Mouse (Mus musculus): ENCODE data around the gene Tmem38b. TPM values are rescaled to one million over a fixed set of nuclear protein-coding genes. Genes with fewer than 3 reads are reported as not detected.

Gene Tmem38b
- polyA plus RNA-seq, 1 experiment from 2014 or later: 10.8 TPM

DNA sequence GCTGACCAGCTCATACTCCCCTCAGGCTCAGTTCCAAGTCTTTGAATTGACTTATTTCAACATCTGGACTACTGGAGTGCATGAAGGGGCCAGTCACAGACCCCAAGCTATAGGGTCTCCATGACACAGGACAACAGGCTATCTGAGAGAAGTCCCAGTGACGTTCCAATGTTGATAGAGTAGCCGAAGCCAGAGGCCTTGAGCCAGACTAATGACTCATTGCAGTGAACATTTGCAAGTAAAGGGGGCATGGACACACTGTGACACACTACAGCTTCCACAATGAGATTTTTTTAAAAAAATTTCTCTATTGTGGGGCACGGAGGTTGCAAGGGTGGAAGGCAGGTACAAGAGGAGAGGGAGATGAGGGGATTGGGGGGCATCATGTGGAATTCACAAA lies 81.2 kb downstream of the Tmem38b start:
- H3K4me1 ChIP-seq: no peaks in the 10 kb centered on the region
- H3K27ac ChIP-seq: no peak overlapping the region
- no peaks in the 10 kb centered on the region for H3K27me3 ChIP-seq (ENCODE audit: insufficient read depth, poor library complexity, severe bottlenecking)
- H3K36me3 ChIP-seq: no peaks in the 10 kb centered on the region
- DNase-seq (ENCODE audit: low spot score): no peak
- 77% methylated on average over 3 of the region's 3 CpGs for WGBS
- H3K9me3 ChIP-seq: no peaks in the 10 kb centered on the region
- H3K4me3 ChIP-seq: no peak overlapping the region

Other genes starting within 250 kb of the Tmem38b start
- gene Fsd1l, start 194.6 kb upstream of the Tmem38b start, polyA plus RNA-seq (2016; fragmentation: Nextera tagmentation; extraction: Ambion mirVana): 11.4 and 12.3 TPM in 2 replicates
- gene Fktn, start 112.0 kb upstream of the Tmem38b start, polyA plus RNA-seq (2016; fragmentation: Nextera tagmentation; extraction: Ambion mirVana): 14.5 and 20.7 TPM in 2 replicates
- 0.27 and 0.31 TPM in 2 replicates for gene Tal2, start 46.3 kb upstream of the Tmem38b start, polyA plus RNA-seq (2016; fragmentation: Nextera tagmentation; extraction: Ambion mirVana)

All from heart, embryonic 10.5 days (tissue).